Mouse (Mus musculus) cerebellum, adult 8-10 months (tissue): Measurements from ENCODE around the gene Olfr239.
"Not testable (repeated sequence)": the region's sequence is repeated elsewhere in the genome, so short reads cannot be mapped to it uniquely, and the experiment has no call there.

Source experiments
- DNase-seq: peaks from one replicate; pipeline ENCODE4 v3.0.0; 2022

Gene Olfr239

GRCm38 (mm10) chr17:33191002-33191401 lies at the start of gene Olfr239:
TSS of gene Olfr239 (plus strand) at chr17:33191302.
- not testable (repeated sequence) for DNase-seq

- not testable (repeated sequence) for DNase-seq
Observed at GRCm38 (mm10) chr17:33168147-33168546, 23.0 kb upstream of the Olfr239 start, which contains the start of gene Olfr55. TSS of gene Olfr55 (plus strand) at chr17:33168447.

GRCm38 (mm10) chr17:33221590-33221989 lies 30.5 kb downstream of the Olfr239 start, which contains the start of gene Olfr1564:
TSS of gene Olfr1564 (minus strand) at chr17:33221690.
- no peak for DNase-seq

- DNase-seq: not testable (repeated sequence)
Observed at GRCm38 (mm10) chr17:33236646-33237045, 45.5 kb downstream of the Olfr239 start.
